Comparison of ENCODE assay signal across 24 mouse cellular contexts in genomic region chr2:144828457-144828985, GRCm38 (mm10). TPM values are rescaled to one million over a fixed set of nuclear protein-coding genes. Genes with fewer than 3 reads are reported as not detected.
DNase-seq lines count a peak whose midpoint lies in the region; ATAC-seq and TF ChIP-seq lines count a peak whose summit lies in the region.
"Had no signal": no experiment of that assay in that cellular context is flagged by ENCODE, and none has a peak within 500 bp of the region (broad histone marks: within the 10 kb centered on the region; RNA-seq: fewer than 3 reads in every experiment).

No protein-coding gene starts in this region.

- H3K4me1 ChIP-seq in forebrain, postnatal 0 days (ENCODE audit: insufficient read depth): no peaks in the 10 kb centered on the region
- no peaks in the 10 kb centered on the region for H3K4me1 ChIP-seq in forebrain, embryonic 10.5 days
- H3K4me1 ChIP-seq in lung, embryonic 15.5 days: no peaks in the 10 kb centered on the region
- 0 out of 2 replicates have a peak, but pooled peaks cover 2% of the 10 kb centered on the region for H3K4me1 ChIP-seq in testis, adult 2 months (ENCODE audit: control insufficient read depth, insufficient read depth, low read length)
- no peaks in the 10 kb centered on the region for H3K4me1 ChIP-seq in hindbrain, embryonic 16.5 days (ENCODE audit: control insufficient read depth, insufficient read depth, low read depth, low read length)
- H3K4me1 ChIP-seq: embryonic facial prominence, embryonic 12.5 days; hindbrain, embryonic 12.5 days had no signal

- no peak for DNase-seq in forebrain, postnatal 0 days
- no peak for DNase-seq in forebrain, embryonic 10.5 days (ENCODE audit: extremely low spot score, low spot score)
- no peak for DNase-seq in lung, postnatal 36 days
- no peak for DNase-seq in testis, postnatal 10 days (ENCODE audit: low spot score)
- DNase-seq: adrenal gland, postnatal 25 days; cerebellum, postnatal 14 days; gastrocnemius, postnatal 14 days; heart, postnatal 10 days; kidney, postnatal 4 days; liver; lung, adult 18-20 months; lung, postnatal 4 days; right cerebral cortex, postnatal 4 days; thymus, adult 18-20 months had no signal

- H3K9ac ChIP-seq in forebrain, postnatal 0 days: no peak overlapping the region
- no peak overlapping the region for H3K9ac ChIP-seq in lung, embryonic 15.5 days
- H3K9ac ChIP-seq in hindbrain, embryonic 16.5 days (ENCODE audit: low read depth, low read length): no peak overlapping the region
- H3K9ac ChIP-seq: embryonic facial prominence, embryonic 12.5 days; hindbrain, embryonic 12.5 days had no signal

- H3K36me3 ChIP-seq in forebrain, postnatal 0 days (ENCODE audit: insufficient read depth): no peaks in the 10 kb centered on the region
- no peaks in the 10 kb centered on the region for H3K36me3 ChIP-seq in forebrain, embryonic 10.5 days (replicated peaks)
- H3K36me3 ChIP-seq in lung, embryonic 15.5 days: no peaks in the 10 kb centered on the region
- H3K36me3 ChIP-seq in testis, adult 2 months (ENCODE audit: control insufficient read depth, insufficient read depth, low read length): no peaks in the 10 kb centered on the region
- no peaks in the 10 kb centered on the region for H3K36me3 ChIP-seq in hindbrain, embryonic 16.5 days (ENCODE audit: control insufficient read depth, insufficient read depth, low read length)
- H3K36me3 ChIP-seq: embryonic facial prominence, embryonic 12.5 days; hindbrain, embryonic 12.5 days had no signal

- TF ChIP-seq CTCF in forebrain, postnatal 0 days (IDR thresholded peaks at IDR 0.05; ENCODE audit: low read depth): no peak
- TF ChIP-seq CTCF in testis, adult 2 months (IDR thresholded peaks at IDR 0.05; ENCODE audit: control insufficient read depth, insufficient read depth, insufficient replicate concordance, low read depth, low read length): no peak

- H3K27ac ChIP-seq in forebrain, postnatal 0 days (ENCODE audit: low read depth, low read length): no peak overlapping the region
- H3K27ac ChIP-seq in forebrain, embryonic 10.5 days: no peak overlapping the region
- H3K27ac ChIP-seq in lung, embryonic 15.5 days: no peak overlapping the region
- no peak overlapping the region for H3K27ac ChIP-seq in testis, adult 2 months (ENCODE audit: control insufficient read depth, insufficient read depth, low read depth, low read length)
- no peak overlapping the region for H3K27ac ChIP-seq in hindbrain, embryonic 16.5 days (ENCODE audit: low read depth, low read length)
- H3K27ac ChIP-seq: embryonic facial prominence, embryonic 12.5 days; hindbrain, embryonic 12.5 days had no signal

- no peak overlapping the region for H3K4me3 ChIP-seq in forebrain, postnatal 0 days (ENCODE audit: low read depth, low read length)
- H3K4me3 ChIP-seq in forebrain, embryonic 10.5 days: no peak overlapping the region
- H3K4me3 ChIP-seq in lung, embryonic 15.5 days: no peak overlapping the region
- H3K4me3 ChIP-seq in testis, adult 2 months (ENCODE audit: control insufficient read depth, low read depth, low read length): peak overlapping the region; percentile 71
- H3K4me3 ChIP-seq in hindbrain, embryonic 16.5 days (ENCODE audit: low read length): no peak overlapping the region
- H3K4me3 ChIP-seq: embryonic facial prominence, embryonic 12.5 days; hindbrain, embryonic 12.5 days had no signal

- no peaks in the 10 kb centered on the region for H3K27me3 ChIP-seq in forebrain, postnatal 0 days (ENCODE audit: insufficient read depth, low read length)
- no peaks in the 10 kb centered on the region for H3K27me3 ChIP-seq in forebrain, embryonic 10.5 days (ENCODE audit: poor library complexity, severe bottlenecking)
- H3K27me3 ChIP-seq in lung, embryonic 15.5 days: no peaks in the 10 kb centered on the region
- no peaks in the 10 kb centered on the region for H3K27me3 ChIP-seq in testis, adult 2 months (ENCODE audit: control insufficient read depth, insufficient read depth, low read length)
- H3K27me3 ChIP-seq in hindbrain, embryonic 16.5 days (replicated peaks; ENCODE audit: control insufficient read depth, insufficient read depth, low read length): no peaks in the 10 kb centered on the region
- H3K27me3 ChIP-seq: embryonic facial prominence, embryonic 12.5 days; hindbrain, embryonic 12.5 days had no signal

- H3K9me3 ChIP-seq in forebrain, postnatal 0 days (ENCODE audit: low read length): no peaks in the 10 kb centered on the region
- no peaks in the 10 kb centered on the region for H3K9me3 ChIP-seq in forebrain, embryonic 10.5 days
- H3K9me3 ChIP-seq in lung, embryonic 15.5 days: no peaks in the 10 kb centered on the region
- no peaks in the 10 kb centered on the region for H3K9me3 ChIP-seq in hindbrain, embryonic 16.5 days (ENCODE audit: control insufficient read depth, low read length)
- H3K9me3 ChIP-seq: embryonic facial prominence, embryonic 12.5 days; hindbrain, embryonic 12.5 days had no signal

- WGBS in forebrain, postnatal 0 days: 69% methylated on average over 8 of the region's 8 CpGs
- WGBS in forebrain, embryonic 10.5 days: 76% methylated on average over 8 of the region's 8 CpGs
- WGBS in lung, embryonic 15.5 days: 55% methylated on average over 8 of the region's 8 CpGs
- WGBS in hindbrain, embryonic 16.5 days: 74% methylated on average over 8 of the region's 8 CpGs

- H3K4me2 ChIP-seq in forebrain, postnatal 0 days (ENCODE audit: low read depth): no peak overlapping the region
- no peak overlapping the region for H3K4me2 ChIP-seq in lung, embryonic 15.5 days
- H3K4me2 ChIP-seq in hindbrain, embryonic 16.5 days (ENCODE audit: low read length): no peak overlapping the region
- H3K4me2 ChIP-seq: embryonic facial prominence, embryonic 12.5 days; hindbrain, embryonic 12.5 days had no signal

- ATAC-seq in forebrain, postnatal 0 days: peak; percentile 40; the same call in 1 of the 2 replicates
- 0 out of 2 replicates have a peak, but pooled peaks have one; percentile 27 for ATAC-seq in lung, embryonic 15.5 days (ENCODE audit: borderline replicate concordance, extremely low read depth, low FRiP score, low TSS enrichment)
- ATAC-seq in hindbrain, embryonic 16.5 days: no peak

- no peak for TF ChIP-seq POLR2A in testis, adult 2 months (IDR thresholded peaks at IDR 0.05; ENCODE audit: control insufficient read depth, low read depth, low read length)

RNA-seq across cellular contexts. Expression of gene Scp2d1, which starts 5.1 kb away (rescaled TPM):
- 0.43 TPM in 1 of 2 replicates, not detected in the other for total RNA-seq in forebrain, postnatal 0 days (2014; rRNA removed)
- not detected in 2 replicates for polyA plus RNA-seq in forebrain, postnatal 0 days (2015; fragmentation: Nextera tagmentation; extraction: Ambion mirVana)
- polyA plus RNA-seq in forebrain, embryonic 10.5 days (2016; fragmentation: Nextera tagmentation; extraction: Ambion mirVana): not detected in 2 replicates
- not detected in 2 replicates for polyA plus RNA-seq in lung, embryonic 15.5 days (2015; fragmentation: Nextera tagmentation; extraction: Ambion mirVana)
- polyA plus RNA-seq in testis, adult 2 months (2012; rRNA removed): 289 and 303 TPM in 2 replicates
- not detected in 2 replicates for polyA plus RNA-seq in hindbrain, embryonic 16.5 days (2015; fragmentation: Nextera tagmentation; extraction: Ambion mirVana)
- total RNA-seq: adrenal gland, postnatal 25 days; gastrocnemius, postnatal 14 days; heart, postnatal 10 days; left cerebral cortex, postnatal 10 days had no signal
- polyA plus RNA-seq: C2C12; embryonic facial prominence, embryonic 12.5 days; hindbrain, embryonic 12.5 days; intestine, embryonic 14.5 days; kidney, embryonic 14.5 days; neural tube, embryonic 11.5 days had no signal

Comparison
In these comparisons a context has a peak if more than half of its experiments do, and no peak if none do; other contexts are left out.
1. RNA of gene Scp2d1, which starts 5.1 kb away (polyA plus RNA-seq): 289 to 303 TPM in testis, adult 2 months; not detected in forebrain, postnatal 0 days, not detected in forebrain, embryonic 10.5 days, not detected in lung, embryonic 15.5 days and not detected in hindbrain, embryonic 16.5 days; every median in the first group is over 100 times any median in the second.